Mouse (Mus musculus) midbrain, postnatal 0 days (tissue): ENCODE data around the gene Ccdc188. TPM values are rescaled to one million over a fixed set of nuclear protein-coding genes. Genes with fewer than 3 reads are reported as not detected.

Source experiments
- ATAC-seq: fragments of 200-750 bp; cut with Nextera tagmentation; 2 replicates; pipeline ENCODE4 v1.8.0; 2017; ENCODE audit warnings: moderate number of reproducible peaks, mild to moderate bottlenecking, moderate TSS enrichment, moderate library complexity; ENCODE audit not compliant: low FRiP score
- DNase-seq: peaks from one replicate; pipeline ENCODE4 v3.0.0-alpha.2; 2015; ENCODE audit warnings: low spot score
- H3K27ac ChIP-seq: fragments of 300-500 bp; sonication (generic); 2 replicates; pipeline ENCODE4 v1.5.1; 2014; ENCODE audit warnings: low read depth, mild to moderate bottlenecking, low read length, mixed read lengths
- H3K27me3 ChIP-seq: fragments of 300-500 bp; sonication (generic); 2 replicates; pipeline ENCODE4 v1.6.1; 2014; ENCODE audit warnings: low read length, control low read depth, mixed read lengths; ENCODE audit not compliant: insufficient read depth
- H3K36me3 ChIP-seq: fragments of 300-500 bp; sonication (generic); 2 replicates; pipeline ENCODE4 v1.6.1; 2014; ENCODE audit warnings: low read length, control low read depth, mixed read lengths; ENCODE audit not compliant: insufficient read depth
- H3K4me1 ChIP-seq: fragments of 300-500 bp; sonication (generic); 2 replicates; pipeline ENCODE4 v1.6.1; 2014; ENCODE audit warnings: mild to moderate bottlenecking, control low read depth, antibody characterized with exemption, low read length, mixed read lengths; ENCODE audit not compliant: insufficient read depth
- H3K4me2 ChIP-seq: fragments of 300-500 bp; sonication (generic); 2 replicates; pipeline ENCODE4 v1.6.1; 2014; ENCODE audit warnings: low read depth, mild to moderate bottlenecking, low read length, mixed read lengths; ENCODE audit not compliant: poor library complexity, severe bottlenecking
- H3K4me3 ChIP-seq: fragments of 300-500 bp; sonication (generic); 2 replicates; pipeline ENCODE4 v1.5.1; 2014; ENCODE audit warnings: low read depth, mild to moderate bottlenecking, low read length, moderate library complexity
- H3K9ac ChIP-seq: fragments of 300-500 bp; sonication (generic); replicated peaks from 2 replicates; pipeline ENCODE4 v1.6.1; 2014; ENCODE audit warnings: mild to moderate bottlenecking, low read length, moderate library complexity, mixed read lengths; ENCODE audit not compliant: poor library complexity, severe bottlenecking
- H3K9me3 ChIP-seq: fragments of 300-500 bp; sonication (generic); 2 replicates; pipeline ENCODE4 v1.6.1; 2016; ENCODE audit warnings: low read length, control low read depth
- CTCF ChIP-seq: IDR thresholded peaks from 2 replicates; pipeline ENCODE4 v1.5.1; 2016; ENCODE audit warnings: antibody characterized with exemption, mild to moderate bottlenecking
- WGBS: fragments of 180-500 bp; shearing (Covaris S2); extraction: QIAGEN DNeasy Blood & Tissue Kit; methylation state at CpG from one replicate; pipeline ENCODE4 v1.1.7; 2014; 5-methylcytosine and 5-hydroxymethylcytosine counted together
- polyA plus RNA-seq: library from polyadenylated mRNA; unstranded; fragments of >200 nt; fragmentation: Nextera tagmentation; extraction: Ambion mirVana; gene quantifications from 2 replicates; pipeline ENCODE4 v1.2.1, GENCODE M21; 2015
- total RNA-seq: library from RNA; depleted of rRNA; stranded (reverse); fragments of >200 nt; gene quantifications from 2 replicates; pipeline ENCODE4 v1.2.3, GENCODE M21; 2014

The Ccdc188 gene
- total and polyA plus RNA-seq, 2 experiments from 2014 or later: not detected

DNA sequence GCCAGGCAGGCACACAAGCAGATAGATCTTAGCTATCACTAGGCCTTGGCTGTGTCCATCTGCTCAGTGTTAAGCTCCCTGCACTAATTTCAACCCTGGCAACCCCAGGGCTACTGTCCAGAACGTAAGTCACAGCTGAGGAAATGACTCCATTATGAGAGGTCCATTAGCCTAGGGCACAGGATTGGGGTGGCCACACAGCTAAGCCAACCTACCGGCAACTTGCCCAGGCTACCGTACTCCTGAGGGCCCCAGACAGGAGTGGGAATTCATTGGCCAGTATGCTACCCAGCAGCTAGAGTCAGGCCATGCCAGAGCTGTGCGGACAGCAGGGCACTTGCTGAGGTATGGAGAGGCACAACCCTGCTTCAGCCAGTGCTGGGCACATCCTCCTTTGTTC lies 11.2 kb downstream of the Ccdc188 start:
- no peak overlapping the region for H3K9ac ChIP-seq
- H3K4me3 ChIP-seq: no peak overlapping the region
- WGBS: 84% methylated on average over 4 of the region's 4 CpGs
- no peak for TF ChIP-seq CTCF
- DNase-seq: peak; percentile 37
- peaks cover 41% of the 10 kb centered on the region for H3K36me3 ChIP-seq
- no peak for ATAC-seq
- H3K27ac ChIP-seq: no peak overlapping the region
- H3K9me3 ChIP-seq: no peaks in the 10 kb centered on the region
- no peak overlapping the region for H3K4me2 ChIP-seq
- H3K4me1 ChIP-seq: peaks cover 8% of the 10 kb centered on the region; the same call in 1 of the 2 replicates
- H3K27me3 ChIP-seq: no peaks in the 10 kb centered on the region

DNA sequence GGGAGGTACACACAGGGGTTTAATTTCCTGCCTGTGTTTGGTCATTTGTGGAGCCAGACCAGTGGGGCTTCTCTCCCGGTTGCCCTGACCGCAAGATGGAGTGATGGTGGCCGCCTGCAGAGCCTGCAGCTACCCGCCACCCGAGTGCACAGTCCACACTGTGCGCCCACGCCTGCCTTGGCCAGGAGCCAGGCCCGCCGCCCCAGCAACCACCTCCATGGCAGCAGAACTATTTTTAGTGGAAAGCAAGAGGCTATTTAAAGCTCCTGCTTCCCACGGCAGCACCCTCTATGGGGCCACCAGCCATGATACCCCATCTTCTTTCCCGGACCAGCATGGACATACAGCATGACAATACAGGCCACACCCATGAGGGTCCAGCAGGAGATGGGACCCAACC lies 11.9 kb downstream of the Ccdc188 start:
- H3K9ac ChIP-seq: 0 out of 2 replicates have a peak overlapping the region, but pooled peaks have one; percentile 4
- H3K27me3 ChIP-seq: no peaks in the 10 kb centered on the region
- no peak for TF ChIP-seq CTCF
- ATAC-seq: no peak
- no peaks in the 10 kb centered on the region for H3K9me3 ChIP-seq
- H3K4me2 ChIP-seq: no peak overlapping the region
- peaks cover 35% of the 10 kb centered on the region for H3K36me3 ChIP-seq
- H3K4me3 ChIP-seq: no peak overlapping the region
- no peak overlapping the region for H3K27ac ChIP-seq
- 70% methylated on average over 11 of the region's 11 CpGs for WGBS
- DNase-seq: no peak
- peaks cover 8% of the 10 kb centered on the region; the same call in 1 of the 2 replicates for H3K4me1 ChIP-seq

DNA sequence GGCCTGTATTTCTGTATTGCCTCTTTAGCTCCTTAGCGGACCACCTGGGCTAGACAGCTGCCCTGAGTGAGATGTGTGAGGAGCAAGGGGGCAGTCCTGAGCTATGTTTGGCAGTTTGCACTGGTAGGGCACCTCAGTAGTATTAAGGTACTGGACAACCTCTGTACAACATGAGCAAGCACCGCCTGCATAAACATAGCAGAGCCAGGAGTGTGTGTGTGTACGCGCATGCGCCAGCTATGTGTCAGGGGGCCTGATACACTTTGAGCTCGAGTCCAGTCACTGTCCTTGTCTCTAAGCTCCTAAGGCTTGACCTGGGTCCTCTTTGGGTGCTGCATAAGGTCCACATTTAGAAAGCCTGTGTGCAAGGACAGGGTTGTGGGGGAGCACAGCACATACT lies 12.9 kb downstream of the Ccdc188 start:
- WGBS: 92% methylated on average over 6 of the region's 6 CpGs
- Histone ChIP-seq H3K4me1 (peaks cover 9% of the 10 kb centered on the region; the same call in 1 of the 2 replicates), H3K27me3 (no peaks in the 10 kb centered on the region), H3K36me3 (peaks cover 25% of the 10 kb centered on the region), H3K9me3 (no peaks in the 10 kb centered on the region), H3K9ac (no peak overlapping the region), H3K4me2 (no peak overlapping the region), H3K27ac (no peak overlapping the region), H3K4me3 (no peak overlapping the region)
- TF ChIP-seq CTCF: no peak; the same call in 1 of the 2 replicates
- DNase-seq: no peak
- ATAC-seq: no peak

DNA sequence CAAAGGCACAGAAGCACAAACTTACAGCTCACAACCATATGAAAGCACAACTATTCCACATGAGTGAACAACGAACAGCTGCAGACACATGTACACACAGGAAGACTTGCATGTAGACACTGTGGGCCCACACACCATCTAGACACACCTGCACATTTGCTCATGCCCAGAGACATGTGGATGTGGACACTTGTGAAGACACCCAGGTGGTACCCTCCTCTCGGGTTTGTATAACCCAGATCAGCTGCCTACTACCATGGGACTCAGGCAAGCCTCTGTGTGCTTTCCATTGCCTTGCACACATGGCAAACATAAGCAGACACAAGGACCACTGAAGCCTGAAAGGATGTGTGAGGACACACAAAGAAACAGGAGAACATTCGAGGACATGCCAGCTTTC lies 13.4 kb downstream of the Ccdc188 start:
- Histone ChIP-seq H3K36me3 (peaks cover 21% of the 10 kb centered on the region), H3K4me2 (no peak overlapping the region), H3K4me1 (peaks cover 13% of the 10 kb centered on the region; the same call in 1 of the 2 replicates), H3K27me3 (no peaks in the 10 kb centered on the region), H3K27ac (no peak overlapping the region), H3K9me3 (no peaks in the 10 kb centered on the region), H3K4me3 (no peak overlapping the region), H3K9ac (no peak overlapping the region)
- DNase-seq (no peak), ATAC-seq (no peak)
- no peak for TF ChIP-seq CTCF
- 96% methylated on average over 3 of the region's 3 CpGs for WGBS

DNA sequence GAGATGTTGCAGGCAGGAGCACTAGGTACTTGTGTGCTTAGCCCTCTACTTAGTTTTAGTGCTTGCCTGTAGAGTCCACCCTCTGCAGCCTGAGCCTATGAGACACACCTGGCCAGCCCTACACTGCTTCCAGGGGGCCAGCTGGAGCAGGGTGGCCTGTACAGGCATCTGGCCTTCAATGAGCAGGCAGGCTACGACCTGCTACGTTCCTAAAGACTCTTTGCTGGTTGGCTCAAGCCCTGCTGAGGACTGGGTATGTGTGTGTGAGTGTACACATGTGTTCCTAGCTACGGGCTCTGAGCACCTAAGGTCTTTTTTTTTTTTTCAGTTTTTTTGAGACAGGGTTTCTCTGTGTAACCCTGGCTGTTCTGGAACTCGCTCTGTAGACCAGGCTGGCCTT lies 13.8 kb downstream of the Ccdc188 start:
- TF ChIP-seq CTCF: no peak
- Histone ChIP-seq H3K36me3 (peaks cover 16% of the 10 kb centered on the region), H3K4me2 (no peak overlapping the region), H3K4me3 (no peak overlapping the region), H3K27ac (no peak overlapping the region), H3K4me1 (peaks cover 17% of the 10 kb centered on the region; the same call in 1 of the 2 replicates), H3K9me3 (no peaks in the 10 kb centered on the region), H3K9ac (no peak overlapping the region), H3K27me3 (no peaks in the 10 kb centered on the region)
- WGBS: 86% methylated on average over 4 of the region's 4 CpGs
- DNase-seq (no peak), ATAC-seq (no peak)

DNA sequence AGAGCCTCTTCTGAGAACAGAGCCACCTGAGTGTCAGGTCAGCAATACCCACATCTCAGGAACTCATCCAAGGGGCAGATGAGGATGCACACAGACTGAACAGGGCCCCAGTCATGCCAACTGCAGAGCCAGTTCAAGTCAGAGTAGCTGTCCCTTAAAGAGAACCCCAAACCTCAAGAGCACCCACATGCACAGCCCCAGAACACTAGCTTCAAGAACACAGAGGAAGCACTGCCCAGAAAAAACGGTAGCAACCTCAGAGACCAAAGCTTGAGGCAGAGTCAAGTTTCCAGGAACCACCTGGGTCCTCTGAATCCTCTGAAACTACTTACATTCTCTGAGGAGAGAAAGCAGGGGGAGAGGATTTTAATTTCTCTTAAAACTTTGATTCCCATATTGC lies 15.8 kb downstream of the Ccdc188 start:
- Histone ChIP-seq H3K27ac (no peak overlapping the region), H3K4me2 (peak overlapping the region; percentile 82), H3K9me3 (no peaks in the 10 kb centered on the region), H3K4me3 (peak overlapping the region; percentile 94; the same call in 1 of the 2 replicates), H3K36me3 (peaks cover 6% of the 10 kb centered on the region; the same call in 1 of the 2 replicates), H3K4me1 (peaks cover 17% of the 10 kb centered on the region; the same call in 1 of the 2 replicates), H3K9ac (no peak overlapping the region), H3K27me3 (no peaks in the 10 kb centered on the region)
- ATAC-seq: no peak
- WGBS: 47% methylated on average over 1 of the region's 1 CpGs
- no peak for DNase-seq
- TF ChIP-seq CTCF: no peak
